Mouse (Mus musculus): ENCODE measurements around the gene Ccdc124. TPM values are rescaled to one million over a fixed set of nuclear protein-coding genes. Genes with fewer than 3 reads are reported as not detected.
A peak's percentile ranks its signal among the peaks of the same experiment; 100 is the strongest.

Gene Ccdc124
- polyA plus RNA-seq, 1 experiment from 2014 or later = 149 TPM

GRCm38 (mm10) chr8:70880126-70880525 lies 6.4 kb upstream of the Ccdc124 start:
- 0 out of 2 replicates have a peak, but pooled peaks have one; percentile 12 for ATAC-seq (ENCODE audit: low FRiP score, low TSS enrichment)
- H3K27me3 ChIP-seq (ENCODE audit: control insufficient read depth, insufficient read depth, low read length) = no peaks in the 10 kb centered on the region
- DNase-seq = no peak

GRCm38 (mm10) chr8:70879500-70879899 lies 5.8 kb upstream of the Ccdc124 start:
- Histone ChIP-seq H3K4me1 (ENCODE audit: control insufficient read depth, insufficient read depth, low read length) (no peaks in the 10 kb centered on the region), H3K27me3 (ENCODE audit: control insufficient read depth, insufficient read depth, low read length) (no peaks in the 10 kb centered on the region), H3K4me2 (ENCODE audit: low read length) (no peak overlapping the region), H3K27ac (replicated peaks; ENCODE audit: low read depth, low read length) (no peak overlapping the region), H3K9ac (replicated peaks; ENCODE audit: low read length) (no peak overlapping the region), H3K9me3 (ENCODE audit: control insufficient read depth, low read length) (no peaks in the 10 kb centered on the region), H3K36me3 (ENCODE audit: control insufficient read depth, insufficient read depth, low read length) (no peaks in the 10 kb centered on the region), H3K4me3 (replicated peaks; ENCODE audit: low read depth, low read length) (no peak overlapping the region)
- WGBS = 53% methylated on average over 4 of the region's 4 CpGs
- DNase-seq = no peak
- no peak for ATAC-seq (ENCODE audit: low FRiP score, low TSS enrichment)

More at GRCm38 (mm10) chr8:70880126-70880525, 6.4 kb upstream of the Ccdc124 start:
- no peak overlapping the region for H3K4me3 ChIP-seq (replicated peaks; ENCODE audit: low read depth, low read length)
- H3K36me3 ChIP-seq (ENCODE audit: control insufficient read depth, insufficient read depth, low read length) = no peaks in the 10 kb centered on the region
- no peak overlapping the region for H3K27ac ChIP-seq (replicated peaks; ENCODE audit: low read depth, low read length)
- H3K9me3 ChIP-seq (ENCODE audit: control insufficient read depth, low read length) = no peaks in the 10 kb centered on the region
- H3K9ac ChIP-seq (replicated peaks; ENCODE audit: low read length) = no peak overlapping the region
- 12% methylated on average over 4 of the region's 4 CpGs for WGBS
- no peak overlapping the region for H3K4me2 ChIP-seq (ENCODE audit: low read length)
- H3K4me1 ChIP-seq (ENCODE audit: control insufficient read depth, insufficient read depth, low read length) = no peaks in the 10 kb centered on the region

- no peak overlapping the region for H3K9ac ChIP-seq (replicated peaks; ENCODE audit: low read length)
- whole genome bisulfite sequencing = 42% methylated on average over 2 of the region's 2 CpGs
Measured at GRCm38 (mm10) chr8:70878178-70878577, 4.4 kb upstream of the Ccdc124 start.

GRCm38 (mm10) chr8:70876382-70876781 lies 2.6 kb upstream of the Ccdc124 start:
- Histone ChIP-seq H3K4me3 (replicated peaks; ENCODE audit: low read depth, low read length) (no peak overlapping the region), H3K9me3 (ENCODE audit: control insufficient read depth, low read length) (no peaks in the 10 kb centered on the region), H3K27ac (replicated peaks; ENCODE audit: low read depth, low read length) (no peak overlapping the region), H3K27me3 (ENCODE audit: control insufficient read depth, insufficient read depth, low read length) (no peaks in the 10 kb centered on the region), H3K36me3 (ENCODE audit: control insufficient read depth, insufficient read depth, low read length) (no peaks in the 10 kb centered on the region), H3K4me2 (ENCODE audit: low read length) (no peak overlapping the region), H3K4me1 (ENCODE audit: control insufficient read depth, insufficient read depth, low read length) (peaks cover 5% of the 10 kb centered on the region), H3K9ac (replicated peaks; ENCODE audit: low read length) (no peak overlapping the region)
- ATAC-seq (ENCODE audit: low FRiP score, low TSS enrichment) = no peak
- WGBS = 69% methylated on average over 4 of the region's 4 CpGs
- DNase-seq = no peak

More at GRCm38 (mm10) chr8:70878178-70878577, 4.4 kb upstream of the Ccdc124 start:
- Histone ChIP-seq H3K4me1 (ENCODE audit: control insufficient read depth, insufficient read depth, low read length) (no peaks in the 10 kb centered on the region), H3K27me3 (ENCODE audit: control insufficient read depth, insufficient read depth, low read length) (no peaks in the 10 kb centered on the region), H3K9me3 (ENCODE audit: control insufficient read depth, low read length) (no peaks in the 10 kb centered on the region), H3K27ac (replicated peaks; ENCODE audit: low read depth, low read length) (no peak overlapping the region), H3K4me2 (ENCODE audit: low read length) (no peak overlapping the region), H3K36me3 (ENCODE audit: control insufficient read depth, insufficient read depth, low read length) (no peaks in the 10 kb centered on the region), H3K4me3 (replicated peaks; ENCODE audit: low read depth, low read length) (no peak overlapping the region)
- no peak for ATAC-seq (ENCODE audit: low FRiP score, low TSS enrichment)
- DNase-seq = no peak

- Histone ChIP-seq H3K36me3 (ENCODE audit: control insufficient read depth, insufficient read depth, low read length) (no peaks in the 10 kb centered on the region), H3K4me2 (ENCODE audit: low read length) (no peak overlapping the region), H3K9me3 (ENCODE audit: control insufficient read depth, low read length) (no peaks in the 10 kb centered on the region), H3K27ac (replicated peaks; ENCODE audit: low read depth, low read length) (0 out of 2 replicates have a peak overlapping the region, but pooled peaks have one; percentile 90), H3K9ac (replicated peaks; ENCODE audit: low read length) (no peak overlapping the region), H3K4me1 (ENCODE audit: control insufficient read depth, insufficient read depth, low read length) (peaks cover 5% of the 10 kb centered on the region), H3K27me3 (ENCODE audit: control insufficient read depth, insufficient read depth, low read length) (no peaks in the 10 kb centered on the region), H3K4me3 (replicated peaks; ENCODE audit: low read depth, low read length) (no peak overlapping the region)
- WGBS = 92% methylated on average over 13 of the region's 13 CpGs
- DNase-seq = no peak
- ATAC-seq (ENCODE audit: low FRiP score, low TSS enrichment) = no peak
Measured at GRCm38 (mm10) chr8:70874441-70874840, 706 bp upstream of the Ccdc124 start.

- Histone ChIP-seq H3K36me3 (ENCODE audit: control insufficient read depth, insufficient read depth, low read length) (peaks cover 8% of the 10 kb centered on the region), H3K9me3 (ENCODE audit: control insufficient read depth, low read length) (no peaks in the 10 kb centered on the region), H3K4me3 (replicated peaks; ENCODE audit: low read depth, low read length) (peak overlapping the region; percentile 74), H3K27me3 (ENCODE audit: control insufficient read depth, insufficient read depth, low read length) (no peaks in the 10 kb centered on the region), H3K9ac (replicated peaks; ENCODE audit: low read length) (peak overlapping the region; percentile 63), H3K4me2 (ENCODE audit: low read length) (peak overlapping the region; percentile 80), H3K27ac (replicated peaks; ENCODE audit: low read depth, low read length) (peak overlapping the region; percentile 90), H3K4me1 (ENCODE audit: control insufficient read depth, insufficient read depth, low read length) (peaks cover 19% of the 10 kb centered on the region)
- no peak for DNase-seq
- ATAC-seq (ENCODE audit: low FRiP score, low TSS enrichment) = no peak
- 9% methylated on average over 31 of the region's 31 CpGs for WGBS
Measured at GRCm38 (mm10) chr8:70872643-70873363, 932 bp downstream of the Ccdc124 start.

GRCm38 (mm10) chr8:70871195-70871807 lies 2.4 kb downstream of the Ccdc124 start:
- H3K4me1 ChIP-seq (ENCODE audit: control insufficient read depth, insufficient read depth, low read length) = peaks cover 22% of the 10 kb centered on the region
- 90% methylated on average over 5 of the region's 5 CpGs for WGBS
- 0 out of 2 replicates have a peak overlapping the region, but pooled peaks have one; percentile 3 for H3K9ac ChIP-seq (replicated peaks; ENCODE audit: low read length)
- H3K27ac ChIP-seq (replicated peaks; ENCODE audit: low read depth, low read length) = no peak overlapping the region
- H3K27me3 ChIP-seq (ENCODE audit: control insufficient read depth, insufficient read depth, low read length) = no peaks in the 10 kb centered on the region
- H3K4me3 ChIP-seq (replicated peaks; ENCODE audit: low read depth, low read length) = no peak overlapping the region
- ATAC-seq (ENCODE audit: low FRiP score, low TSS enrichment) = no peak
- H3K4me2 ChIP-seq (ENCODE audit: low read length) = no peak overlapping the region
- no peaks in the 10 kb centered on the region for H3K9me3 ChIP-seq (ENCODE audit: control insufficient read depth, low read length)
- DNase-seq = no peak
- H3K36me3 ChIP-seq (ENCODE audit: control insufficient read depth, insufficient read depth, low read length) = peaks cover 11% of the 10 kb centered on the region

GRCm38 (mm10) chr8:70869601-70870041 lies 4.1 kb downstream of the Ccdc124 start:
- peak overlapping the region; percentile 34; the same call in 1 of the 2 replicates for H3K4me2 ChIP-seq (ENCODE audit: low read length)
- ATAC-seq (ENCODE audit: low FRiP score, low TSS enrichment) (peak; percentile 3; the same call in 1 of the 2 replicates), DNase-seq (peak; percentile 91)
- H3K4me1 ChIP-seq (ENCODE audit: control insufficient read depth, insufficient read depth, low read length) = peaks cover 33% of the 10 kb centered on the region
- H3K9ac ChIP-seq (replicated peaks; ENCODE audit: low read length) = peak overlapping the region; percentile 13
- no peaks in the 10 kb centered on the region for H3K9me3 ChIP-seq (ENCODE audit: control insufficient read depth, low read length)
- no peak overlapping the region for H3K4me3 ChIP-seq (replicated peaks; ENCODE audit: low read depth, low read length)
- no peaks in the 10 kb centered on the region for H3K27me3 ChIP-seq (ENCODE audit: control insufficient read depth, insufficient read depth, low read length)
- peaks cover 11% of the 10 kb centered on the region for H3K36me3 ChIP-seq (ENCODE audit: control insufficient read depth, insufficient read depth, low read length)
- peak overlapping the region; percentile 81 for H3K27ac ChIP-seq (replicated peaks; ENCODE audit: low read depth, low read length)
- WGBS = 49% methylated on average over 16 of the region's 16 CpGs
